Mouse (Mus musculus) CH12.LX (cell line): ENCODE data around the gene Iqcn. TPM values are rescaled to one million over a fixed set of nuclear protein-coding genes. Genes with fewer than 3 reads are reported as not detected.

ENCODE experiments used
- DNase-seq: peaks from one replicate; pipeline ENCODE4 v3.0.0-alpha.2; 2013; ENCODE audit errors: extremely low read depth
- H3K27ac ChIP-seq: 2 replicates; pipeline ENCODE4 v1.5.1; 2012; ENCODE audit warnings: low read depth, mild to moderate bottlenecking, control low read depth, moderate library complexity; ENCODE audit not compliant: insufficient read depth
- H3K27me3 ChIP-seq: replicated peaks from 2 replicates; pipeline ENCODE3; 2012; ENCODE audit warnings: inconsistent platforms
- H3K36me3 ChIP-seq, 2 experiments: replicated peaks in 1 of 2; 2 replicates each; pipeline versions ENCODE3 to v1.6.1; 2012; ENCODE audit warnings: inconsistent platforms in 1 of 2, low read length in 1 of 2, mild to moderate bottlenecking in 1 of 2, mixed read lengths in 1 of 2, moderate library complexity in 1 of 2; ENCODE audit not compliant: control insufficient read depth in 1 of 2, insufficient read depth in 1 of 2
- H3K4me1 ChIP-seq, 2 experiments: 2 replicates each; pipeline ENCODE4 v1.6.1; 2012; ENCODE audit warnings: inconsistent platforms in 1 of 2, moderate library complexity in 1 of 2; ENCODE audit not compliant: insufficient read depth in 2 of 2, control insufficient read depth in 1 of 2
- H3K4me2 ChIP-seq: 2 replicates; pipeline ENCODE4 v1.6.1; 2012; ENCODE audit warnings: low read depth, mild to moderate bottlenecking, control low read depth; ENCODE audit not compliant: poor library complexity, insufficient read depth, severe bottlenecking
- H3K4me3 ChIP-seq, 3 experiments: fragments of 150-350 bp in 1 of 3; sonication (generic) in 1 of 3; replicated peaks in 1 of 3; 2 replicates each; pipeline versions ENCODE3 to v1.5.1; 2011 to 2012; ENCODE audit warnings: low read depth in 2 of 3, low read length in 2 of 3, mild to moderate bottlenecking in 2 of 3, moderate library complexity in 2 of 3, control low read depth in 1 of 3, improper control_type of control experiment in 1 of 3, inconsistent platforms in 1 of 3, mixed read lengths in 1 of 3; ENCODE audit not compliant: poor library complexity in 1 of 3
- H3K79me2 ChIP-seq: replicated peaks from 2 replicates; pipeline ENCODE4 v1.6.1; 2012; ENCODE audit warnings: mild to moderate bottlenecking, moderate library complexity; ENCODE audit not compliant: control insufficient read depth, poor library complexity, insufficient read depth, severe bottlenecking; ENCODE audit errors: extremely low read depth
- H3K9ac ChIP-seq: 2 replicates; pipeline ENCODE4 v1.6.1; 2012; ENCODE audit warnings: low read depth, mild to moderate bottlenecking, control low read depth, moderate library complexity; ENCODE audit not compliant: insufficient read depth
- H3K9me3 ChIP-seq: replicated peaks from 2 replicates; pipeline ENCODE3; 2012; ENCODE audit warnings: low read length, inconsistent platforms, mixed read lengths
- BHLHE40 ChIP-seq: IDR thresholded peaks from 2 replicates; pipeline ENCODE4 v1.6.1; 2011; ENCODE audit warnings: mild to moderate bottlenecking, low read depth, low read length, improper control_type of control experiment
- CHD2 ChIP-seq: IDR thresholded peaks from 2 replicates; pipeline ENCODE4 v1.6.1; 2011; ENCODE audit warnings: low read length, improper control_type of control experiment
- CTCF ChIP-seq, 2 experiments: IDR thresholded peaks in 1 of 2; conservative IDR thresholded peaks in 1 of 2; 2 replicates each; pipeline ENCODE4 v1.5.1; 2011 to 2012; ENCODE audit warnings: low read depth in 2 of 2, low read length in 2 of 2, improper control_type of control experiment in 1 of 2, inconsistent platforms in 1 of 2, mild to moderate bottlenecking in 1 of 2, moderate library complexity in 1 of 2
- E2F4 ChIP-seq: IDR thresholded peaks from 2 replicates; pipeline ENCODE4 v1.6.1; 2011; ENCODE audit warnings: low read depth, low read length, improper control_type of control experiment; ENCODE audit not compliant: insufficient replicate concordance
- ELF1 ChIP-seq: IDR thresholded peaks from 2 replicates; pipeline ENCODE4 v1.6.1; 2014; ENCODE audit warnings: low read depth, mild to moderate bottlenecking, inconsistent platforms, low read length, improper control_type of control experiment
- ETS1 ChIP-seq: conservative IDR thresholded peaks from 2 replicates; pipeline ENCODE4 v1.6.1; 2012; ENCODE audit warnings: low read depth, mild to moderate bottlenecking, inconsistent platforms, low read length, improper control_type of control experiment, moderate library complexity
- GABPA ChIP-seq: IDR thresholded peaks from 2 replicates; pipeline ENCODE4 v1.6.1; 2012; ENCODE audit warnings: low read depth, low read length, improper control_type of control experiment, inconsistent platforms; ENCODE audit not compliant: insufficient replicate concordance
- HCFC1 ChIP-seq: IDR thresholded peaks from 2 replicates; pipeline ENCODE4 v1.6.1; 2012; ENCODE audit warnings: low read depth, mild to moderate bottlenecking, inconsistent platforms, low read length, improper control_type of control experiment
- MAX ChIP-seq: IDR thresholded peaks from 2 replicates; pipeline ENCODE4 v1.6.1; 2011; ENCODE audit warnings: low read length, improper control_type of control experiment
- MEF2A ChIP-seq: IDR thresholded peaks from 2 replicates; pipeline ENCODE4 v1.6.1; 2014; ENCODE audit warnings: low read depth, mild to moderate bottlenecking, inconsistent platforms, low read length, improper control_type of control experiment, borderline replicate concordance
- MXI1 ChIP-seq: IDR thresholded peaks from 2 replicates; pipeline ENCODE4 v1.6.1; 2011; ENCODE audit warnings: mild to moderate bottlenecking, low read depth, low read length, improper control_type of control experiment
- NELFE ChIP-seq: IDR thresholded peaks from 2 replicates; pipeline ENCODE4 v1.6.1; 2011; ENCODE audit warnings: low read depth, low read length, improper control_type of control experiment
- POLR2A ChIP-seq: IDR thresholded peaks from 2 replicates; pipeline ENCODE4 v1.6.1; 2011; ENCODE audit warnings: low read depth, mild to moderate bottlenecking, improper control_type of control experiment, low read length
- RAD21 ChIP-seq: IDR thresholded peaks from 2 replicates; pipeline ENCODE4 v1.6.1; 2011; ENCODE audit warnings: low read depth, mild to moderate bottlenecking, low read length, improper control_type of control experiment, moderate library complexity
- RCOR1 ChIP-seq: conservative IDR thresholded peaks from 2 replicates; pipeline ENCODE4 v1.6.1; 2012; ENCODE audit warnings: low read depth, mild to moderate bottlenecking, inconsistent platforms, low read length, improper control_type of control experiment
- SIN3A ChIP-seq: IDR thresholded peaks from 2 replicates; pipeline ENCODE4 v1.6.1; 2012; ENCODE audit warnings: low read length, improper control_type of control experiment, inconsistent platforms
- SMC3 ChIP-seq: IDR thresholded peaks from 2 replicates; pipeline ENCODE4 v1.6.1; 2011; ENCODE audit warnings: low read depth, low read length, improper control_type of control experiment
- TBP ChIP-seq: conservative IDR thresholded peaks from 2 replicates; pipeline ENCODE4 v1.6.1; 2011; ENCODE audit warnings: low read depth, low read length, improper control_type of control experiment
- TCF12 ChIP-seq: IDR thresholded peaks from 2 replicates; pipeline ENCODE4 v1.6.1; 2014; ENCODE audit warnings: low read depth, mild to moderate bottlenecking, inconsistent platforms, low read length, improper control_type of control experiment
- UBTF ChIP-seq: IDR thresholded peaks from 2 replicates; pipeline ENCODE4 v1.6.1; 2012; ENCODE audit warnings: low read depth, mild to moderate bottlenecking, inconsistent platforms, low read length, improper control_type of control experiment, moderate library complexity
- ZC3H11A ChIP-seq: IDR thresholded peaks from 2 replicates; pipeline ENCODE4 v1.6.1; 2012; ENCODE audit warnings: low read depth, mild to moderate bottlenecking, inconsistent platforms, low read length, improper control_type of control experiment
- dilution Hi-C: fragments of 300-500 bp; cut with MboI; formaldehyde crosslinking; loops from 2 replicates; pipeline ENCODE4 v1.14.3; 2020; ENCODE audit warnings: low sequenced_read_pairs; ENCODE audit not compliant: extremely low pct_unique_long_range_greater_than_20kb, extremely low pct_ligation_motif_present
- in situ Hi-C: fragments of 300-500 bp; cut with MboI; formaldehyde crosslinking; loops from 3 replicates; pipeline ENCODE4 v1.14.3; 2019; ENCODE audit warnings: low sequenced_read_pairs, low pct_ligation_motif_present, low pct_unique_long_range_greater_than_20kb, mixed read lengths
- polyA plus RNA-seq: library from polyadenylated mRNA; unstranded; fragments of >175 nt; gene quantifications from 2 replicates; pipeline ENCODE4 v1.2.1, GENCODE M21; 2012; ENCODE audit warnings: low read depth; ENCODE audit not compliant: insufficient read length
- total RNA-seq, 2 experiments: library from RNA; depleted of rRNA; stranded (reverse); fragments of 300-350 nt in 1 of 2; fragments of >200 nt in 1 of 2; gene quantifications; 2 replicates each; pipeline ENCODE4 v1.2.3; 2012 to 2014

Gene Iqcn
- total and polyA plus RNA-seq, 3 experiments = 0.07 TPM; not detected in 2

GRCm38 (mm10) chr8:70729808-70730475 lies 26.7 kb downstream of the Iqcn start:
- Histone ChIP-seq H3K27ac (0 out of 2 replicates have a peak overlapping the region, but pooled peaks have one; percentile 6), H3K4me1 (peaks cover 22 to 33% of the 10 kb centered on the region in 2 experiments), H3K79me2 (no peaks in the 10 kb centered on the region), H3K9ac (peak overlapping the region; percentile 43; the same call in 1 of the 2 replicates), H3K36me3 (no peaks in the 10 kb centered on the region), H3K9me3 (no peaks in the 10 kb centered on the region), H3K27me3 (no peaks in the 10 kb centered on the region), H3K4me2 (peak overlapping the region; percentile 64), H3K4me3 (peak overlapping the region; percentile 47 to 64 (median 55))
- in situ Hi-C loops = no loop called here
- dilution Hi-C loops = no loop called here
- peak; percentile 77 for DNase-seq
- TF ChIP-seq POLR2A (peak; percentile 58; the same call in 1 of the 2 replicates), E2F4 (no peak), MEF2A (0 out of 2 replicates have a peak, but pooled peaks have one; percentile 44), MXI1 (peak; percentile 75), UBTF (peak; percentile 33; the same call in 1 of the 2 replicates), RCOR1 (no peak), CHD2 (peak; percentile 86), HCFC1 (peak; percentile 42; the same call in 1 of the 2 replicates), ETS1 (no peak), NELFE (peak; percentile 58), MAX (peak; percentile 68), GABPA (no peak), ZC3H11A (no peak), TBP (0 out of 2 replicates have a peak, but pooled peaks have one; percentile 23), SIN3A (0 out of 2 replicates have a peak, but pooled peaks have one; percentile 55), ELF1 (peak; percentile 65), TCF12 (peak; percentile 12; the same call in 1 of the 2 replicates), CTCF (conservative IDR thresholded peaks at IDR 0.05 in 1 of 2, IDR thresholded peaks at IDR 0.05 in 1 of 2; ENCODE audit: low read depth in 2 of 2, low read length in 2 of 2) (peak in 1 of 2 experiments; percentile 39; a peak in 2 of 4 replicates), RAD21 (no peak), BHLHE40 (peak; percentile 11; the same call in 1 of the 2 replicates)

- in situ Hi-C loops (no loop called here), dilution Hi-C loops (no loop called here)
- Histone ChIP-seq H3K4me3 (peak overlapping the region in 2 of 3 experiments; percentile 39 to 64), H3K27ac (peak overlapping the region; percentile 15; the same call in 1 of the 2 replicates), H3K4me1 (peaks cover 22 to 33% of the 10 kb centered on the region in 2 experiments), H3K36me3 (no peaks in the 10 kb centered on the region), H3K79me2 (no peaks in the 10 kb centered on the region), H3K4me2 (no peak overlapping the region), H3K27me3 (no peaks in the 10 kb centered on the region), H3K9me3 (no peaks in the 10 kb centered on the region), H3K9ac (peak overlapping the region; percentile 43; the same call in 1 of the 2 replicates)
- DNase-seq = peak; percentile 76
- TF ChIP-seq SMC3 (0 out of 2 replicates have a peak, but pooled peaks have one; percentile 2), BHLHE40 (peak; percentile 82), ETS1 (peak; percentile 59), TCF12 (no peak)
Measured at GRCm38 (mm10) chr8:70730956-70731355, 27.7 kb downstream of the Iqcn start.
